ENCODE assay signal across 24 mouse cellular contexts in the genomic region with DNA sequence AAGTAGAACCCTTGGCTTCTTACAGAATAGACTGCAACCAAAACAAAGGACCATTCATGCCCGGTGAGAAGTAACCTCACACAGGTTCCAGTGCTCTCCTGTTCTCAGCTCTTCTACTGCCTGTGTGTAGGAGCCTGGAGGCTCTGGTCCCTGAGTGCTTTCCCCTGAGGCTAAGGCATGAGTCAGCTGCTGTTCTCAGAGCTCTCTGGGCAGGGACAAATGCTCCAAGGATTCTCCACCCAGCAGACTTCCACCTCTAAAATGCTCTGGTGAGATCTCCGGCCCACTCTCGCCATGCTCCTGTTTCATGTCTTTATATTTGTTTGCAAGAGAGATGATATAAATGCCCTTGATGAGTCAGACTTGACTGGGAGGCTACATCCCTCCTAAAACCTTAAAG.
DNase-seq lines count a peak whose midpoint lies in the region; ATAC-seq lines count a peak whose summit lies in the region.
"Had no signal": no experiment of that assay in that cellular context is flagged by ENCODE, and none has a peak within 500 bp of the region (broad histone marks: within the 10 kb centered on the region; RNA-seq: fewer than 3 reads in every experiment).

No protein-coding gene starts in this region.

- H3K27ac ChIP-seq in forebrain, embryonic 11.5 days (ENCODE audit: low read depth, low read length) = no peak overlapping the region
- H3K27ac ChIP-seq: embryonic facial prominence, embryonic 10.5 days; liver, embryonic 13.5 days; midbrain, embryonic 12.5 days had no signal

- WGBS in forebrain, embryonic 11.5 days = 79% methylated on average over 3 of the region's 3 CpGs

- no peak overlapping the region for H3K4me2 ChIP-seq in forebrain, embryonic 11.5 days (ENCODE audit: low read depth, low read length, severe bottlenecking)
- H3K4me2 ChIP-seq: heart, embryonic 11.5 days; liver, embryonic 13.5 days; midbrain, embryonic 12.5 days had no signal

- H3K9me3 ChIP-seq in forebrain, embryonic 11.5 days (ENCODE audit: control insufficient read depth, low read length) = no peaks in the 10 kb centered on the region
- H3K9me3 ChIP-seq: embryonic facial prominence, embryonic 10.5 days; liver, embryonic 13.5 days; midbrain, embryonic 12.5 days had no signal

- H3K9ac ChIP-seq in forebrain, embryonic 11.5 days (ENCODE audit: low read length) = no peak overlapping the region
- H3K9ac ChIP-seq: liver, embryonic 13.5 days; midbrain, embryonic 12.5 days had no signal

- H3K4me3 ChIP-seq in forebrain, embryonic 11.5 days (ENCODE audit: low read depth, low read length) = no peak overlapping the region
- H3K4me3 ChIP-seq: embryonic facial prominence, embryonic 10.5 days; liver, embryonic 13.5 days; midbrain, embryonic 12.5 days had no signal

- no peaks in the 10 kb centered on the region for H3K4me1 ChIP-seq in forebrain, embryonic 11.5 days (replicated peaks; ENCODE audit: control insufficient read depth, insufficient read depth, low read length)
- H3K4me1 ChIP-seq: embryonic facial prominence, embryonic 10.5 days; liver, embryonic 13.5 days; midbrain, embryonic 12.5 days had no signal

- peak; percentile 89 for ATAC-seq in frontal cortex, adult (ENCODE audit: low TSS enrichment)
- no peak for ATAC-seq in forebrain, embryonic 11.5 days (replicated peaks; ENCODE audit: low FRiP score)
- ATAC-seq: activated CD4-positive, CD25-positive, alpha-beta regulatory T cell, adult 4 months; forebrain, embryonic 16.5 days had no signal

- H3K27me3 ChIP-seq in forebrain, embryonic 11.5 days (ENCODE audit: control insufficient read depth, insufficient read depth, low read length) = no peaks in the 10 kb centered on the region
- H3K27me3 ChIP-seq: CH12.LX; liver, embryonic 13.5 days; midbrain, embryonic 12.5 days had no signal

- no peaks in the 10 kb centered on the region for H3K36me3 ChIP-seq in forebrain, embryonic 11.5 days (ENCODE audit: control insufficient read depth, insufficient read depth, low read length)
- H3K36me3 ChIP-seq: embryonic facial prominence, embryonic 10.5 days; G1E; liver, embryonic 13.5 days; midbrain, embryonic 12.5 days had no signal

- DNase-seq in frontal cortex, postnatal 10 days (ENCODE audit: low spot score in 2 of 2) = no peak
- peak; percentile 30 for DNase-seq in right cerebral cortex, adult 18-20 months
- no peak for DNase-seq in right cerebral cortex, postnatal 4 days
- DNase-seq in adrenal gland, adult 8-10 months = peak; percentile 4
- DNase-seq in telencephalon, adult 2 months (ENCODE audit: low read depth, low spot score) = peak; percentile 8
- no peak for DNase-seq in forebrain, embryonic 11.5 days (ENCODE audit: low spot score)
- DNase-seq: B cell, adult 2 months; cerebellum, adult 8-10 months; gastrocnemius, postnatal 10 days; kidney, adult 18-20 months; kidney, postnatal 4 days; liver, embryonic 13.5 days; lung, adult 2 months; lung, postnatal 14 days; spleen, adult 18-20 months; thymus, postnatal 25 days had no signal

Comparison
In these comparisons a context has a peak if more than half of its experiments do, and no peak if none do; other contexts are left out.
1. DNase-seq: peak in right cerebral cortex, adult 18-20 months (single experiment), adrenal gland, adult 8-10 months (single experiment) and telencephalon, adult 2 months (single experiment); none in frontal cortex, postnatal 10 days (0 of 2), right cerebral cortex, postnatal 4 days (single experiment) and forebrain, embryonic 11.5 days (single experiment).